ENCODE assay signal across 10 mouse cellular contexts in genomic region chr17:21472653-21473307, GRCm38 (mm10). TPM values are rescaled to one million over a fixed set of nuclear protein-coding genes. Genes with fewer than 3 reads are reported as not detected.
DNase-seq lines count a peak whose midpoint lies in the region; ATAC-seq and TF ChIP-seq lines count a peak whose summit lies in the region.
"Had no signal": no experiment of that assay in that cellular context is flagged by ENCODE, and none has a peak within 500 bp of the region (broad histone marks: within the 10 kb centered on the region; RNA-seq: fewer than 3 reads in every experiment).

No protein-coding gene starts in this region.

- H3K4me1 ChIP-seq in intestine, embryonic 15.5 days (replicated peaks) = peaks cover 5% of the 10 kb centered on the region; the same call in 1 of the 2 replicates
- H3K4me1 ChIP-seq in intestine, postnatal 0 days (replicated peaks; ENCODE audit: control insufficient read depth, insufficient read depth, low read length) = no peaks in the 10 kb centered on the region
- peaks cover 11% of the 10 kb centered on the region for H3K4me1 ChIP-seq in limb, embryonic 14.5 days (ENCODE audit: control insufficient read depth, insufficient read depth, low read length)
- 0 out of 2 replicates have a peak, but pooled peaks cover 3% of the 10 kb centered on the region for H3K4me1 ChIP-seq in hindbrain, postnatal 0 days (ENCODE audit: insufficient read depth, low read length)

- no peak for TF ChIP-seq POLR2A in limb, embryonic 14.5 days (IDR thresholded peaks at IDR 0.05; ENCODE audit: borderline replicate concordance, extremely low read depth, insufficient read depth, insufficient read length)

- 50% methylated on average over 2 of the region's 2 CpGs for WGBS in intestine, embryonic 15.5 days
- whole genome bisulfite sequencing in intestine, postnatal 0 days = 27% methylated on average over 2 of the region's 2 CpGs
- WGBS in limb, embryonic 14.5 days = 40% methylated on average over 2 of the region's 2 CpGs
- WGBS in hindbrain, postnatal 0 days = 66% methylated on average over 2 of the region's 2 CpGs

- ATAC-seq in intestine, embryonic 15.5 days = peak; percentile 34
- no peak for ATAC-seq in intestine, postnatal 0 days
- ATAC-seq in limb, embryonic 14.5 days (ENCODE audit: low FRiP score, low read depth) = no peak
- no peak for ATAC-seq in hindbrain, postnatal 0 days

- H3K9ac ChIP-seq in intestine, embryonic 15.5 days = no peak overlapping the region
- no peak overlapping the region for H3K9ac ChIP-seq in intestine, postnatal 0 days (ENCODE audit: low read depth, low read length)
- no peak overlapping the region for H3K9ac ChIP-seq in limb, embryonic 14.5 days (ENCODE audit: low read depth, low read length, severe bottlenecking)
- no peak overlapping the region for H3K9ac ChIP-seq in hindbrain, postnatal 0 days (replicated peaks; ENCODE audit: low read length)
- H3K9ac ChIP-seq: heart, embryonic 12.5 days had no signal

- no peaks in the 10 kb centered on the region for H3K27me3 ChIP-seq in intestine, embryonic 15.5 days (replicated peaks)
- H3K27me3 ChIP-seq in intestine, postnatal 0 days (replicated peaks; ENCODE audit: control insufficient read depth, insufficient read depth, low read length) = no peaks in the 10 kb centered on the region
- no peaks in the 10 kb centered on the region for H3K27me3 ChIP-seq in limb, embryonic 14.5 days (ENCODE audit: control insufficient read depth, insufficient read depth, low read length)
- no peaks in the 10 kb centered on the region for H3K27me3 ChIP-seq in hindbrain, postnatal 0 days (ENCODE audit: insufficient read depth, low read length)
- H3K27me3 ChIP-seq: heart, embryonic 12.5 days had no signal

- H3K27ac ChIP-seq in intestine, embryonic 15.5 days = no peak overlapping the region
- H3K27ac ChIP-seq in intestine, postnatal 0 days (ENCODE audit: low read depth, low read length) = no peak overlapping the region
- H3K27ac ChIP-seq in limb, embryonic 14.5 days (replicated peaks; ENCODE audit: low read depth, low read length) = peak overlapping the region; percentile 35; the same call in 1 of the 2 replicates
- no peak overlapping the region for H3K27ac ChIP-seq in hindbrain, postnatal 0 days

- DNase-seq in CD4-positive, CD25-positive, alpha-beta regulatory T cell, adult 2 months (ENCODE audit: low read depth, low spot score) = peak; percentile 25
- peak; percentile 60 for DNase-seq in c-Kit-positive CD71-positive TER-119-negative erythroid progenitor cells, embryonic 14.5 days (ENCODE audit: low read depth)
- DNase-seq in limb, embryonic 14.5 days (ENCODE audit: low spot score) = no peak
- DNase-seq in hindbrain, postnatal 0 days (ENCODE audit: low spot score) = no peak
- no peak for DNase-seq in embryo, embryonic 10 days (ENCODE audit: low spot score)
- DNase-seq in layer of hippocampus, adult 8-10 months (ENCODE audit: low spot score in 2 of 2) = no peak
- DNase-seq: layer of hippocampus, postnatal 36 days had no signal

- no peaks in the 10 kb centered on the region for H3K9me3 ChIP-seq in intestine, embryonic 15.5 days
- no peaks in the 10 kb centered on the region for H3K9me3 ChIP-seq in intestine, postnatal 0 days (ENCODE audit: control insufficient read depth)
- H3K9me3 ChIP-seq in limb, embryonic 14.5 days (ENCODE audit: control insufficient read depth, low read length) = no peaks in the 10 kb centered on the region
- no peaks in the 10 kb centered on the region for H3K9me3 ChIP-seq in hindbrain, postnatal 0 days (ENCODE audit: low read length)
- H3K9me3 ChIP-seq: heart, embryonic 12.5 days had no signal

- H3K36me3 ChIP-seq in intestine, embryonic 15.5 days = no peaks in the 10 kb centered on the region
- no peaks in the 10 kb centered on the region for H3K36me3 ChIP-seq in intestine, postnatal 0 days (ENCODE audit: control insufficient read depth, insufficient read depth)
- H3K36me3 ChIP-seq in limb, embryonic 14.5 days (ENCODE audit: control insufficient read depth, insufficient read depth, low read length) = no peaks in the 10 kb centered on the region
- no peaks in the 10 kb centered on the region for H3K36me3 ChIP-seq in hindbrain, postnatal 0 days (ENCODE audit: insufficient read depth, low read length)
- H3K36me3 ChIP-seq: heart, embryonic 12.5 days had no signal

- no peak for TF ChIP-seq CTCF in intestine, postnatal 0 days (IDR thresholded peaks at IDR 0.05; ENCODE audit: low read depth)
- no peak for TF ChIP-seq CTCF in hindbrain, postnatal 0 days (IDR thresholded peaks at IDR 0.05; ENCODE audit: low read depth)

- no peak overlapping the region for H3K4me2 ChIP-seq in intestine, embryonic 15.5 days (replicated peaks)
- no peak overlapping the region for H3K4me2 ChIP-seq in intestine, postnatal 0 days (replicated peaks; ENCODE audit: low read depth)
- H3K4me2 ChIP-seq in limb, embryonic 14.5 days (replicated peaks; ENCODE audit: low read depth, low read length, severe bottlenecking) = no peak overlapping the region
- H3K4me2 ChIP-seq in hindbrain, postnatal 0 days (ENCODE audit: low read depth, low read length) = no peak overlapping the region
- H3K4me2 ChIP-seq: heart, embryonic 12.5 days had no signal

- no peak overlapping the region for H3K4me3 ChIP-seq in intestine, embryonic 15.5 days (replicated peaks)
- H3K4me3 ChIP-seq in intestine, postnatal 0 days (ENCODE audit: low read depth, low read length) = no peak overlapping the region
- H3K4me3 ChIP-seq in limb, embryonic 14.5 days (replicated peaks; ENCODE audit: low read length) = no peak overlapping the region
- H3K4me3 ChIP-seq in hindbrain, postnatal 0 days (ENCODE audit: low read length) = no peak overlapping the region
- H3K4me3 ChIP-seq: heart, embryonic 12.5 days had no signal

RNA-seq across cellular contexts. Expression of gene Zfp53, which starts 16.0 kb away (rescaled TPM):
- 12.2 and 14.5 TPM in 2 replicates for polyA plus RNA-seq in intestine, embryonic 15.5 days (2015; fragmentation: Nextera tagmentation; extraction: Ambion mirVana)
- 5.8 and 5.9 TPM in 2 replicates for polyA plus RNA-seq in intestine, postnatal 0 days (2015; fragmentation: Nextera tagmentation; extraction: Ambion mirVana)
- 3.4 and 5.3 TPM in 2 replicates for polyA plus RNA-seq in limb, embryonic 14.5 days (2012; rRNA removed)
- 9.4 and 10.3 TPM in 2 replicates for polyA plus RNA-seq in limb, embryonic 14.5 days (2014; fragmentation: Nextera tagmentation; extraction: Ambion mirVana)
- total RNA-seq in hindbrain, postnatal 0 days (2014; rRNA removed) = 3.1 and 3.4 TPM in 2 replicates
- 7.8 and 7.9 TPM in 2 replicates for polyA plus RNA-seq in hindbrain, postnatal 0 days (2015; fragmentation: Nextera tagmentation; extraction: Ambion mirVana)
- total RNA-seq in layer of hippocampus, adult 8-10 months (2022) = 1 to 10 TPM; 4.3 to 6.4 (median 5.3) TPM

RNA-seq across cellular contexts. Expression of gene Zfp51, which starts 22.6 kb away (rescaled TPM):
- 13.1 and 14.4 TPM in 2 replicates for polyA plus RNA-seq in intestine, embryonic 15.5 days (2015; fragmentation: Nextera tagmentation; extraction: Ambion mirVana)
- 7.8 and 8.3 TPM in 2 replicates for polyA plus RNA-seq in intestine, postnatal 0 days (2015; fragmentation: Nextera tagmentation; extraction: Ambion mirVana)
- 5.4 and 7.1 TPM in 2 replicates for polyA plus RNA-seq in limb, embryonic 14.5 days (2012; rRNA removed)
- polyA plus RNA-seq in limb, embryonic 14.5 days (2014; fragmentation: Nextera tagmentation; extraction: Ambion mirVana) = 14.7 and 16.6 TPM in 2 replicates
- 2.9 and 3.2 TPM in 2 replicates for total RNA-seq in hindbrain, postnatal 0 days (2014; rRNA removed)
- polyA plus RNA-seq in hindbrain, postnatal 0 days (2015; fragmentation: Nextera tagmentation; extraction: Ambion mirVana) = 5.6 TPM in 2 replicates
- total RNA-seq in layer of hippocampus, adult 8-10 months (2022) = 1 to 10 TPM; 3.5 to 5.3 (median 4.6) TPM

RNA-seq across cellular contexts. Expression of gene Zfp54, which starts 49.8 kb away (rescaled TPM):
- 5.9 and 6.5 TPM in 2 replicates for polyA plus RNA-seq in intestine, embryonic 15.5 days (2015; fragmentation: Nextera tagmentation; extraction: Ambion mirVana)
- polyA plus RNA-seq in intestine, postnatal 0 days (2015; fragmentation: Nextera tagmentation; extraction: Ambion mirVana) = 4.6 and 4.9 TPM in 2 replicates
- 1.8 and 2.5 TPM in 2 replicates for polyA plus RNA-seq in limb, embryonic 14.5 days (2012; rRNA removed)
- 4.5 and 5.2 TPM in 2 replicates for polyA plus RNA-seq in limb, embryonic 14.5 days (2014; fragmentation: Nextera tagmentation; extraction: Ambion mirVana)
- total RNA-seq in hindbrain, postnatal 0 days (2014; rRNA removed) = 2.1 and 2.2 TPM in 2 replicates
- 1.8 and 2.4 TPM in 2 replicates for polyA plus RNA-seq in hindbrain, postnatal 0 days (2015; fragmentation: Nextera tagmentation; extraction: Ambion mirVana)
- 1 to 10 TPM in 1 of 4 experiments, under 1 TPM in 3; 0.84 to 1.6 (median 0.87) TPM for total RNA-seq in layer of hippocampus, adult 8-10 months (2022)

Comparison
In these comparisons a context has a peak if more than half of its experiments do, and no peak if none do; other contexts are left out.
1. DNase-seq: peak in CD4-positive, CD25-positive, alpha-beta regulatory T cell, adult 2 months (single experiment) and c-Kit-positive CD71-positive TER-119-negative erythroid progenitor cells, embryonic 14.5 days (single experiment); none in limb, embryonic 14.5 days (single experiment), hindbrain, postnatal 0 days (single experiment), embryo, embryonic 10 days (single experiment) and layer of hippocampus, adult 8-10 months (0 of 2).